Mouse (Mus musculus) left cerebral cortex, adult 8-10 months (tissue): ENCODE measurements around the gene Epor. TPM values are rescaled to one million over a fixed set of nuclear protein-coding genes. Genes with fewer than 3 reads are reported as not detected.
A peak's percentile ranks its signal among the peaks of the same experiment; 100 is the strongest.

Experiments used
- DNase-seq, 2 experiments: peaks; one replicate each; pipeline ENCODE4 v3.0.0; 2022; ENCODE audit warnings: low spot score in 2 of 2
- total RNA-seq, 4 experiments: library from RNA; stranded (reverse); gene quantifications; 2 replicates each; pipeline ENCODE4 v1.2.4; 2022

Epor gene
- total RNA-seq, 4 experiments from 2014 or later, result 12.9 to 15.3 (median 14.4) TPM

- no peak for DNase-seq
Observed at GRCm38 (mm10) chr9:21968883-21969282, 5.6 kb upstream of the Epor start.

- peak; percentile 55 to 83 for DNase-seq
Observed at GRCm38 (mm10) chr9:21962416-21963059, 768 bp downstream of the Epor start.

- no peak for DNase-seq
Observed at GRCm38 (mm10) chr9:21962010-21962409, 1.3 kb downstream of the Epor start.

- no peak for DNase-seq
Observed at GRCm38 (mm10) chr9:21961366-21961980, 1.8 kb downstream of the Epor start.

GRCm38 (mm10) chr9:21960558-21961208 is 2.6 kb downstream of the Epor start:
- no peak for DNase-seq

GRCm38 (mm10) chr9:21960135-21960534 is 3.2 kb downstream of the Epor start:
- DNase-seq, result no peak

- no peak for DNase-seq
Observed at GRCm38 (mm10) chr9:21959244-21959643, 4.1 kb downstream of the Epor start.

GRCm38 (mm10) chr9:21958372-21958771 is 4.9 kb downstream of the Epor start:
- no peak for DNase-seq

- DNase-seq, result peak; percentile 99 to 100
Observed at GRCm38 (mm10) chr9:21955570-21956281, 7.6 kb downstream of the Epor start, which contains the start of gene Swsap1. Gene Swsap1 (plus strand): TSS chr9:21955755.

GRCm38 (mm10) chr9:21955225-21955569 is 8.1 kb downstream of the Epor start:
- no peak for DNase-seq

GRCm38 (mm10) chr9:21954635-21955034 is 8.7 kb downstream of the Epor start:
- DNase-seq, result no peak

GRCm38 (mm10) chr9:21953600-21953999 is 9.7 kb downstream of the Epor start:
- DNase-seq, result peak in 1 of 2 experiments; percentile 79

GRCm38 (mm10) chr9:21951977-21952376 is 11.3 kb downstream of the Epor start:
- DNase-seq, result no peak

GRCm38 (mm10) chr9:21950322-21950721 is 13.0 kb downstream of the Epor start:
- no peak for DNase-seq

GRCm38 (mm10) chr9:21948790-21949189 is 14.5 kb downstream of the Epor start:
- peak in 1 of 2 experiments; percentile 65 for DNase-seq

GRCm38 (mm10) chr9:21948146-21948545 is 15.2 kb downstream of the Epor start:
- no peak for DNase-seq

- DNase-seq, result no peak
Observed at GRCm38 (mm10) chr9:21947540-21948130, 15.7 kb downstream of the Epor start.

- DNase-seq, result no peak
Observed at GRCm38 (mm10) chr9:21944267-21944666, 19.0 kb downstream of the Epor start.

- DNase-seq, result no peak
Observed at GRCm38 (mm10) chr9:21943638-21944037, 19.7 kb downstream of the Epor start.

- DNase-seq, result no peak
Observed at GRCm38 (mm10) chr9:21943046-21943445, 20.3 kb downstream of the Epor start.

- DNase-seq, result no peak
Observed at GRCm38 (mm10) chr9:21938234-21938855, 25.0 kb downstream of the Epor start.
